ENCODE assay signal across 9 mouse cellular contexts in the genomic region with DNA sequence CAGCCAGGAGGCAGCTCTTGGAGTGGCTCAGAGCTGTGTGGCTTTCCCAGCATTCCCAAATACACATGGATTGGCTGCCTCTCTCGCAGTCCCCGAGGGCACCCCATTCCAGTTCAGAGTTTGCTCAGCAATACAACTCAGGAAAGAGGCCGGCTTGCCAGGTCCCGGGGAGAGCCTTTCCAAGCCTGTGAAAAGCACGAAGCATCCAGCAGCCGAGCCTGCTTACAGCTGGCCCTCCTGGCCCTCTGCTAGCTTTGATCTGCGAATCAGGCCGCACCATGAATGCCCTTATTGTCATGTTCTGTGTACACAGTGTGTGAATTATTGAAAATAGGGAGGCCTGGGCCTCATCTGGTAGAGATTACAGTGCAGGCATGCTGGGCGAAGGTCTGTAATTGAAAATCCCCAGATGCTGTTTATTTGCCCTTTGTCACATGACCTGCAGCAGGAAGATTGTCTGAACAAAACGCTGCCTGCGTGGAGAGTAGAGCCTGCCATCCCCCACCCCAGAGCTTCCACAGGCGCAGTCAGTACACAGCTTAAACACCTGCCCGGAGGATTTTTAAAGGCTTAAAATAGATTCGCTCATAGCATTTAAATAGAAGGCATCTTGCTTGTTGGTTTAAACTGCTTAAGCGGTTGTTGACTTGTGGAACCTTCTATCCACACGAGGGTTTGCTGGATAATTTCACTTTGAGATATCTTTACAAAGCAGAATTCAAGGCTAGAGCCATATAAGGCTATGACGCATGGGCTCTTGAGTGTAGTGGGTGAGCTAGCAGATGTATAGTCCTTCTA.
DNase-seq lines count a peak whose midpoint lies in the region; ATAC-seq and TF ChIP-seq lines count a peak whose summit lies in the region.
"Had no signal": no experiment of that assay in that cellular context is flagged by ENCODE, and none has a peak within 500 bp of the region (broad histone marks: within the 10 kb centered on the region; RNA-seq: fewer than 3 reads in every experiment).

No protein-coding gene starts in this region.

- H3K9ac ChIP-seq in ES-E14 (ENCODE audit: insufficient read depth, low read depth, low read length, poor library complexity, severe bottlenecking): peak overlapping the region; percentile 4; the same call in 1 of the 2 replicates
- H3K9ac ChIP-seq in limb, embryonic 11.5 days (ENCODE audit: low read length): no peak overlapping the region; the same call in 1 of the 2 replicates
- H3K9ac ChIP-seq in midbrain, embryonic 13.5 days (replicated peaks): peak overlapping the region; percentile 16; the same call in 1 of the 2 replicates

- no peak for TF ChIP-seq POLR2A in embryonic fibroblast, embryonic 13.5 days (IDR thresholded peaks at IDR 0.05; ENCODE audit: low read depth, low read length)
- TF ChIP-seq POLR2A in kidney, adult 2 months (IDR thresholded peaks at IDR 0.05; ENCODE audit: low read depth, low read length): no peak
- no peak for TF ChIP-seq POLR2A in small intestine, adult 2 months (IDR thresholded peaks at IDR 0.05; ENCODE audit: low read depth, low read length)

- 25% methylated on average over 17 of the region's 17 CpGs for WGBS in kidney, adult 2 months
- 12% methylated on average over 17 of the region's 17 CpGs for WGBS in limb, embryonic 11.5 days
- 6% methylated on average over 17 of the region's 17 CpGs for WGBS in midbrain, embryonic 13.5 days
- 13% methylated on average over 17 of the region's 17 CpGs for WGBS in small intestine, adult 2 months

- DNase-seq in ES-E14 (ENCODE audit: low read depth, low spot score): no peak
- peak; percentile 61 to 68 for DNase-seq in heart, adult 9 months (ENCODE audit: low spot score in 2 of 2)
- DNase-seq in kidney, adult 2 months: peak; percentile 85
- peak; percentile 86 for DNase-seq in limb, embryonic 11.5 days (ENCODE audit: low spot score)

- no peak overlapping the region for H3K4me3 ChIP-seq in ES-E14 (ENCODE audit: insufficient read depth in 1 of 2, low read depth in 1 of 2, low read length in 2 of 2, poor library complexity in 1 of 2, severe bottlenecking in 1 of 2)
- H3K4me3 ChIP-seq in embryonic fibroblast, embryonic 13.5 days (ENCODE audit: insufficient read depth, low read length): no peak overlapping the region
- H3K4me3 ChIP-seq in kidney, adult 2 months (ENCODE audit: insufficient read depth, low read depth, low read length): no peak overlapping the region
- no peak overlapping the region; the same call in 1 of the 2 replicates for H3K4me3 ChIP-seq in limb, embryonic 11.5 days (ENCODE audit: low read depth, low read length)
- H3K4me3 ChIP-seq in midbrain, embryonic 13.5 days (replicated peaks): peak overlapping the region; percentile 5; the same call in 1 of the 2 replicates
- H3K4me3 ChIP-seq in small intestine, adult 2 months (ENCODE audit: low read depth, low read length): peak overlapping the region; percentile 2; the same call in 1 of the 2 replicates

- H3K4me1 ChIP-seq in ES-E14 (ENCODE audit: control insufficient read depth in 2 of 2, insufficient read depth in 2 of 2, low read length in 2 of 2, poor library complexity in 1 of 2): peaks cover 40 to 41% of the 10 kb centered on the region in 2 experiments
- peaks cover 28% of the 10 kb centered on the region for H3K4me1 ChIP-seq in embryonic fibroblast, embryonic 13.5 days (ENCODE audit: control insufficient read depth, insufficient read depth, low read length)
- H3K4me1 ChIP-seq in kidney, adult 2 months (ENCODE audit: control insufficient read depth, insufficient read depth, low read length): peaks cover 66% of the 10 kb centered on the region
- peaks cover 68% of the 10 kb centered on the region for H3K4me1 ChIP-seq in limb, embryonic 11.5 days (ENCODE audit: control insufficient read depth, insufficient read depth, low read length)
- peaks cover 68% of the 10 kb centered on the region for H3K4me1 ChIP-seq in midbrain, embryonic 13.5 days (replicated peaks)
- peaks cover 16% of the 10 kb centered on the region for H3K4me1 ChIP-seq in small intestine, adult 2 months (ENCODE audit: control insufficient read depth, insufficient read depth, insufficient read length, low read length)

- no peaks in the 10 kb centered on the region for H3K9me3 ChIP-seq in ES-E14 (ENCODE audit: control insufficient read depth, insufficient read depth, low read depth, low read length)
- no peaks in the 10 kb centered on the region for H3K9me3 ChIP-seq in limb, embryonic 11.5 days (ENCODE audit: control insufficient read depth, low read length)
- no peaks in the 10 kb centered on the region for H3K9me3 ChIP-seq in midbrain, embryonic 13.5 days

- H3K27ac ChIP-seq in ES-E14 (ENCODE audit: insufficient read depth, low read depth, low read length, poor library complexity, severe bottlenecking): peak overlapping the region; percentile 17
- H3K27ac ChIP-seq in embryonic fibroblast, embryonic 13.5 days (ENCODE audit: insufficient read depth, low read length): peak overlapping the region; percentile 77
- H3K27ac ChIP-seq in kidney, adult 2 months (ENCODE audit: insufficient read depth, low read depth, low read length): peak overlapping the region; percentile 88
- peak overlapping the region; percentile 92 for H3K27ac ChIP-seq in limb, embryonic 11.5 days (replicated peaks; ENCODE audit: low read depth, low read length)
- peak overlapping the region; percentile 89 for H3K27ac ChIP-seq in midbrain, embryonic 13.5 days
- peak overlapping the region; percentile 77 for H3K27ac ChIP-seq in small intestine, adult 2 months (ENCODE audit: insufficient read depth, low read depth, low read length)

- in situ Hi-C loops in ES-E14 (cut with MboI; ENCODE audit: low sequenced_read_pairs in 2 of 2, unreplicated experiment in 2 of 2): no loop called here

- TF ChIP-seq CTCF in embryonic fibroblast, embryonic 13.5 days (IDR thresholded peaks at IDR 0.05; ENCODE audit: borderline replicate concordance, insufficient read depth, low read length): no peak
- no peak for TF ChIP-seq CTCF in kidney, adult 2 months (conservative IDR thresholded peaks at IDR 0.05; ENCODE audit: insufficient read depth, insufficient read length, low read depth, low read length)
- TF ChIP-seq CTCF in small intestine, adult 2 months (IDR thresholded peaks at IDR 0.05; ENCODE audit: extremely low read depth, insufficient read length, insufficient replicate concordance, low read depth, low read length): no peak

- H3K36me3 ChIP-seq in ES-E14 (ENCODE audit: control insufficient read depth, insufficient read depth, low read length, poor library complexity, severe bottlenecking): peaks cover 4% of the 10 kb centered on the region
- no peaks in the 10 kb centered on the region for H3K36me3 ChIP-seq in kidney, adult 2 months (ENCODE audit: control insufficient read depth, insufficient read depth, low read length)
- H3K36me3 ChIP-seq in limb, embryonic 11.5 days (ENCODE audit: control insufficient read depth, insufficient read depth, low read length): no peaks in the 10 kb centered on the region
- no peaks in the 10 kb centered on the region for H3K36me3 ChIP-seq in midbrain, embryonic 13.5 days
- no peaks in the 10 kb centered on the region for H3K36me3 ChIP-seq in small intestine, adult 2 months (ENCODE audit: control insufficient read depth, insufficient read depth, low read length)
- H3K36me3 ChIP-seq: G1E had no signal

- H3K4me2 ChIP-seq in limb, embryonic 11.5 days (ENCODE audit: low read depth, severe bottlenecking): peak overlapping the region; percentile 41
- H3K4me2 ChIP-seq in midbrain, embryonic 13.5 days (replicated peaks): peak overlapping the region; percentile 42

- no peaks in the 10 kb centered on the region for H3K27me3 ChIP-seq in kidney, adult 2 months (replicated peaks; ENCODE audit: control insufficient read depth, insufficient read depth, low read length)
- no peaks in the 10 kb centered on the region for H3K27me3 ChIP-seq in limb, embryonic 11.5 days (ENCODE audit: control insufficient read depth, insufficient read depth, low read length)
- H3K27me3 ChIP-seq in midbrain, embryonic 13.5 days: peaks cover 11% of the 10 kb centered on the region
- no peaks in the 10 kb centered on the region for H3K27me3 ChIP-seq in small intestine, adult 2 months (ENCODE audit: control insufficient read depth, insufficient read depth, low read length)

- ATAC-seq in limb, embryonic 11.5 days (ENCODE audit: insufficient number of reproducible peaks, low FRiP score, low TSS enrichment, low read depth): peak; percentile 93
- ATAC-seq in midbrain, embryonic 13.5 days: peak; percentile 96
- no peak for ATAC-seq in megakaryocyte-erythroid progenitor cell, adult 5-6 weeks (replicated peaks; ENCODE audit: low FRiP score, low TSS enrichment, poor library complexity, severe bottlenecking)

TF ChIP-seq in ES-E14, 5 proteins besides CTCF, POLR2A, EP300 and RAD21:
- TF ChIP-seq CHD2 (IDR thresholded peaks at IDR 0.05; ENCODE audit: low read depth, low read length): no peak
- no peak for TF ChIP-seq MAFK (IDR thresholded peaks at IDR 0.05; ENCODE audit: insufficient read depth, low read depth, low read length)
- no peak for TF ChIP-seq HCFC1 (IDR thresholded peaks at IDR 0.05; ENCODE audit: borderline replicate concordance, insufficient read depth, low read length)
- TF ChIP-seq ZNF384 (IDR thresholded peaks at IDR 0.05; ENCODE audit: low read depth, low read length): no peak
- no peak for TF ChIP-seq ZC3H11A (IDR thresholded peaks at IDR 0.05; ENCODE audit: borderline replicate concordance, low read depth, low read length)

Comparison
In these comparisons a context has a peak if more than half of its experiments do, and no peak if none do; other contexts are left out.
1. H3K27ac ChIP-seq: peak in every context shown above with its lines; median percentile 92 in limb, embryonic 11.5 days; 89 in midbrain, embryonic 13.5 days; 88 in kidney, adult 2 months; 77 in embryonic fibroblast, embryonic 13.5 days; 77 in small intestine, adult 2 months; 17 in ES-E14.
2. H3K4me3 ChIP-seq: peak in midbrain, embryonic 13.5 days (single experiment) and small intestine, adult 2 months (single experiment); none in ES-E14 (0 of 2), embryonic fibroblast, embryonic 13.5 days (single experiment), kidney, adult 2 months (single experiment) and limb, embryonic 11.5 days (single experiment).